Mouse (Mus musculus) liver, embryonic 11.5 days (tissue): ENCODE measurements around the gene Gsdme. TPM values are rescaled to one million over a fixed set of nuclear protein-coding genes. Genes with fewer than 3 reads are reported as not detected.

Experiments used
- ATAC-seq: fragments of 200-750 bp; cut with Nextera tagmentation; replicated peaks from 2 replicates; pipeline ENCODE4 v1.8.0; 2017; ENCODE audit warnings: moderate number of reproducible peaks, mild to moderate bottlenecking, moderate TSS enrichment, moderate library complexity; ENCODE audit not compliant: low FRiP score
- DNase-seq: peaks from one replicate; pipeline ENCODE4 v3.0.0-alpha.2; 2017; ENCODE audit warnings: low spot score
- H3K27ac ChIP-seq: fragments of 300-500 bp; sonication (generic); 2 replicates; pipeline ENCODE4 v1.5.1; 2014; ENCODE audit warnings: mild to moderate bottlenecking, low read depth, low read length, control low read depth
- H3K27me3 ChIP-seq: fragments of 300-500 bp; sonication (generic); replicated peaks from 2 replicates; pipeline ENCODE4 v1.6.1; 2014; ENCODE audit warnings: low read length, mixed read lengths; ENCODE audit not compliant: control insufficient read depth, insufficient read depth
- H3K36me3 ChIP-seq: fragments of 300-500 bp; sonication (generic); 2 replicates; pipeline ENCODE4 v1.6.1; 2014; ENCODE audit warnings: mild to moderate bottlenecking, low read length, moderate library complexity, mixed read lengths; ENCODE audit not compliant: control insufficient read depth, insufficient read depth
- H3K4me1 ChIP-seq: fragments of 300-500 bp; sonication (generic); replicated peaks from 2 replicates; pipeline ENCODE4 v1.6.1; 2014; ENCODE audit warnings: low read length, mixed read lengths; ENCODE audit not compliant: control insufficient read depth, insufficient read depth
- H3K4me2 ChIP-seq: fragments of 300-500 bp; sonication (generic); 2 replicates; pipeline ENCODE4 v1.6.1; 2014; ENCODE audit warnings: mild to moderate bottlenecking, control low read depth, moderate library complexity
- H3K4me3 ChIP-seq: fragments of 300-500 bp; sonication (generic); 2 replicates; pipeline ENCODE4 v1.5.1; 2014; ENCODE audit warnings: low read depth, low read length, control low read depth
- H3K9ac ChIP-seq: fragments of 300-500 bp; sonication (generic); 2 replicates; pipeline ENCODE4 v1.6.1; 2014; ENCODE audit warnings: low read depth, low read length, control low read depth
- H3K9me3 ChIP-seq: fragments of 300-500 bp; sonication (generic); 2 replicates; pipeline ENCODE4 v1.6.1; 2016; ENCODE audit warnings: low read length, inconsistent platforms, mixed read lengths; ENCODE audit not compliant: control insufficient read depth
- WGBS: fragments of 180-500 bp; shearing (Covaris S2); extraction: QIAGEN DNeasy Blood & Tissue Kit; methylation state at CpG from one replicate; pipeline ENCODE4 v1.1.7; 2014; 5-methylcytosine and 5-hydroxymethylcytosine counted together
- polyA plus RNA-seq: library from polyadenylated mRNA; unstranded; fragments of >200 nt; fragmentation: Nextera tagmentation; extraction: Ambion mirVana; gene quantifications from 2 replicates; pipeline ENCODE4 v1.2.1, GENCODE M21; 2014

The Gsdme gene
- polyA plus RNA-seq, 1 experiment from 2014 or later = 28.6 TPM

- 57% methylated on average over 2 of the region's 2 CpGs for WGBS
Observed at GRCm38 (mm10) chr6:50239902-50240301, 23.8 kb downstream of the Gsdme start.

DNA sequence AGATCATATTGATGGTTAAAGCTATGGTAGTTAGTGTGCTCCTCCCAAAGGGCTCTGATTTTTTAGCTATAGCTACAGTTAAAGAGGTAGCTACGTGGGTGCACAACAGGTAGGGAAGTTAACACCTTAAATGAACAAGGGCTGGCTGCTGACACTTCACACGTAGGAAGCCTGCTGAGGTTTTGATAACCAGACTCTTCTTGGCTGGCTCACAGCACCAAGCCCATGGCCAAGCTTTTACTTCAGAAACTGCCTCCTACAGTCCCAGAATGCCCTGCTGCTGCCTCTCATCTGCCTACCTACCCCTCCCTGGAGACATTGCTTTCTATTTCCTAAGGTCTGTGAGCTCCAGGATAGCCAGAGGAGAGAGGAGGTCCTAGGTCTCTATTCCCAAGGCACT, 25.7 kb downstream of the Gsdme start:
- ATAC-seq = no peak
- Histone ChIP-seq H3K9ac (no peak overlapping the region), H3K36me3 (no peaks in the 10 kb centered on the region), H3K4me2 (no peak overlapping the region), H3K4me3 (no peak overlapping the region), H3K27me3 (no peaks in the 10 kb centered on the region), H3K27ac (no peak overlapping the region), H3K4me1 (peaks cover 7% of the 10 kb centered on the region), H3K9me3 (no peaks in the 10 kb centered on the region)
- no peak for DNase-seq
- 51% methylated on average over 2 of the region's 2 CpGs for WGBS

More at GRCm38 (mm10) chr6:50239902-50240301, 23.8 kb downstream of the Gsdme start:
- Histone ChIP-seq H3K9ac (no peak overlapping the region), H3K4me2 (no peak overlapping the region), H3K9me3 (no peaks in the 10 kb centered on the region), H3K36me3 (no peaks in the 10 kb centered on the region), H3K27ac (no peak overlapping the region), H3K4me3 (no peak overlapping the region), H3K4me1 (peaks cover 7% of the 10 kb centered on the region), H3K27me3 (no peaks in the 10 kb centered on the region)
- DNase-seq (no peak), ATAC-seq (no peak)

DNA sequence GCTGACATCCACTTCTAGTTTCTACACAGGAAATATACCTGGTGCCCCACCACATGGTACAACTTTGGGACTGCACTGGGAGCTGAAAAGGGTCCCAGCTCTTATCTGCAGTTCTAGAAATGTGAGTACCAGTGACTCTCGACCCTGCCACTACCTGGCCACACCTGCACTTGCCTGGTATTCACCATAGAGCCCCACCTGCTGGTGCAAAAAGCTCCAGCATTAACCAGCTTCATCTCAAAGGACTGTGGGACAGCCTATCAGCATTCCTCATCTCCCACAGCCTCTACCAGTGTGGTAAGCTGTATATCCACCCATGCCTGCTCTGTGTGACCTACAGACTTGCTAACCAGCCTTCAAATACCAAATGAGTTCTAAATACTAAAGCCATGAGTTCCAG, 30.7 kb downstream of the Gsdme start:
- H3K27me3 ChIP-seq = no peaks in the 10 kb centered on the region
- DNase-seq (no peak), ATAC-seq (no peak)
- H3K4me3 ChIP-seq = no peak overlapping the region
- H3K36me3 ChIP-seq = no peaks in the 10 kb centered on the region
- no peak overlapping the region for H3K9ac ChIP-seq
- H3K4me1 ChIP-seq = no peaks in the 10 kb centered on the region
- no peak overlapping the region for H3K27ac ChIP-seq
- H3K4me2 ChIP-seq = no peak overlapping the region
- WGBS = 48% methylated on average over 1 of the region's 1 CpGs
- no peaks in the 10 kb centered on the region for H3K9me3 ChIP-seq

GRCm38 (mm10) chr6:50231288-50231687, 32.4 kb downstream of the Gsdme start:
- whole genome bisulfite sequencing = 91% methylated on average over 5 of the region's 5 CpGs
- H3K4me3 ChIP-seq = no peak overlapping the region
- DNase-seq = no peak
- no peak for ATAC-seq
- no peak overlapping the region for H3K9ac ChIP-seq
- H3K4me1 ChIP-seq = no peaks in the 10 kb centered on the region
- H3K27ac ChIP-seq = no peak overlapping the region
- H3K36me3 ChIP-seq = no peaks in the 10 kb centered on the region
- H3K4me2 ChIP-seq = no peak overlapping the region
- no peaks in the 10 kb centered on the region for H3K9me3 ChIP-seq
- H3K27me3 ChIP-seq = no peaks in the 10 kb centered on the region

DNA sequence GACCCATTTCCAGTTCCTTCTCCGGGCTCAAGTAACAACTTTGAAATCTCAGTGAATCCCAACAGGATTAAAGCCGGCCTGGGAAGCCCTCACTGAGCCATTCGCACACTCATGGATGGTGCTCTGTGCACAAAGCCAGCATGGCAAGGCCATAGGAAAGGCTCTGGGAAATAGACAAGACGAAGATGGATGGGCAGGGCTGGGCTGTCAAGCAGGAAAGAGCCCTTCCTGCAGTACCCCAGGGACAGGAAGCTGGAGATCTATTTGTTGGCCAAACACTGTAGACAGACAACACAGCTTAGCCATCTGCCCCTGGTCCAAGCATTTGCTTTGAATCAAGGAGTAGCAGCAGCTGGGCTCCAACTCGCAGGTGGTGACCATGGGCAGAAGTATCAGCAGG, 35.5 kb downstream of the Gsdme start:
- H3K9me3 ChIP-seq = no peaks in the 10 kb centered on the region
- H3K4me1 ChIP-seq = no peaks in the 10 kb centered on the region
- DNase-seq = no peak
- ATAC-seq = no peak
- H3K4me2 ChIP-seq = no peak overlapping the region
- H3K4me3 ChIP-seq = no peak overlapping the region
- H3K27ac ChIP-seq = no peak overlapping the region
- no peaks in the 10 kb centered on the region for H3K36me3 ChIP-seq
- H3K9ac ChIP-seq = no peak overlapping the region
- 53% methylated on average over 5 of the region's 5 CpGs for WGBS
- H3K27me3 ChIP-seq = no peaks in the 10 kb centered on the region

DNA sequence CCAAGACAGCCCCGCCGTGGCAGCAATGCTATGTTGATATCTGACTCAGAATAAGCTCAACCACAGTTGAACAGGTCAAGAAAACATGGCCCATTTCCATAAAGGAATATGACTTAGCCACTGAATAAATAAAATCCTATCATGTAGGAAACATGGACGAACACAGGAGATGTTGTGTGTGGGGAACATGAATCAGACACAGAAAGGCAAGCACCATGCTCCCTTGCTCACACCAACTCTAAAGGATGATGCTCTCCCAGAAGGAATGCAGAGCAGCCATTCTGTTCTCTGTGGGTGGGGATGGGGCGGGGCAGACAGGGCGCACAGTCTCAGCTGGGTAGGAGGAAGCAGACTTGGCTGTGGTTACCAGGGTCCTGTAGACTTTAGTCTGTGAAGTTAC, 38.4 kb downstream of the Gsdme start:
- Histone ChIP-seq H3K27ac (no peak overlapping the region), H3K36me3 (no peaks in the 10 kb centered on the region), H3K9ac (no peak overlapping the region), H3K9me3 (no peaks in the 10 kb centered on the region), H3K27me3 (no peaks in the 10 kb centered on the region), H3K4me3 (no peak overlapping the region), H3K4me1 (no peaks in the 10 kb centered on the region), H3K4me2 (no peak overlapping the region)
- DNase-seq (no peak), ATAC-seq (no peak)
- 71% methylated on average over 5 of the region's 5 CpGs for WGBS

GRCm38 (mm10) chr6:50223606-50224005, 40.1 kb downstream of the Gsdme start:
- ATAC-seq (no peak), DNase-seq (no peak)
- Histone ChIP-seq H3K9ac (no peak overlapping the region), H3K36me3 (no peaks in the 10 kb centered on the region), H3K4me3 (no peak overlapping the region), H3K9me3 (no peaks in the 10 kb centered on the region), H3K27ac (no peak overlapping the region), H3K27me3 (no peaks in the 10 kb centered on the region), H3K4me1 (no peaks in the 10 kb centered on the region), H3K4me2 (no peak overlapping the region)
- WGBS = 77% methylated on average over 4 of the region's 4 CpGs

- Histone ChIP-seq H3K4me3 (no peak overlapping the region), H3K27ac (no peak overlapping the region), H3K4me2 (no peak overlapping the region), H3K4me1 (no peaks in the 10 kb centered on the region), H3K9ac (no peak overlapping the region), H3K27me3 (no peaks in the 10 kb centered on the region), H3K9me3 (no peaks in the 10 kb centered on the region), H3K36me3 (no peaks in the 10 kb centered on the region)
- DNase-seq (no peak), ATAC-seq (no peak)
- WGBS = 43% methylated on average over 5 of the region's 5 CpGs
Observed at GRCm38 (mm10) chr6:50222986-50223385, 40.7 kb downstream of the Gsdme start.

- H3K36me3 ChIP-seq = no peaks in the 10 kb centered on the region
- DNase-seq = no peak
- H3K27ac ChIP-seq = no peak overlapping the region
- no peak for ATAC-seq
- H3K4me3 ChIP-seq = no peak overlapping the region
- H3K9ac ChIP-seq = no peak overlapping the region
- no peaks in the 10 kb centered on the region for H3K4me1 ChIP-seq
- H3K4me2 ChIP-seq = no peak overlapping the region
- no peaks in the 10 kb centered on the region for H3K9me3 ChIP-seq
- no peaks in the 10 kb centered on the region for H3K27me3 ChIP-seq
- WGBS = 65% methylated on average over 5 of the region's 5 CpGs
Observed at GRCm38 (mm10) chr6:50222351-50222750, 41.3 kb downstream of the Gsdme start.
